Mouse (Mus musculus) 416B (cell line): ENCODE results near the gene Myrfl.

Experiments
- DNase-seq: peaks from one replicate; pipeline ENCODE4 v3.0.0; 2011; ENCODE audit warnings: low read depth

The Myrfl gene

DNA sequence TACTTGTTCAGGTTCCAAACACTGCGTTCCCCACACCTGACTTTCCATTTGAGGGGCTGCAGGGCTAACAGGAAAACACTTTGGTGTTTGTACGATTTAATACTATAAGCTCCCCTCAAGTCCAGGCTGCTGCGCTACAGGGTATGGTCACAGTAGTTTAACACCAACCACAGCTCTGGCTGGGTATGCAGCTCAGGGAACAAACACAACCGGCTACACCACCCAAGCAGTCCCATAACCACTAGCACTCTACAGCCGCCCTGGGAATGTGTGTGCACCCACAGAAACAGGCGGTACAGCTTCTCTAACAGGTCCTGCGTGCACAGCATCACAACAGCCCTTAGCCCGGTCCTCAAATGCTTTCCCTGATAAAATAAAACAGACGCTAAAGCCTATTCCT lies 16.1 kb upstream of the Myrfl start:
- DNase-seq = no peak

DNA sequence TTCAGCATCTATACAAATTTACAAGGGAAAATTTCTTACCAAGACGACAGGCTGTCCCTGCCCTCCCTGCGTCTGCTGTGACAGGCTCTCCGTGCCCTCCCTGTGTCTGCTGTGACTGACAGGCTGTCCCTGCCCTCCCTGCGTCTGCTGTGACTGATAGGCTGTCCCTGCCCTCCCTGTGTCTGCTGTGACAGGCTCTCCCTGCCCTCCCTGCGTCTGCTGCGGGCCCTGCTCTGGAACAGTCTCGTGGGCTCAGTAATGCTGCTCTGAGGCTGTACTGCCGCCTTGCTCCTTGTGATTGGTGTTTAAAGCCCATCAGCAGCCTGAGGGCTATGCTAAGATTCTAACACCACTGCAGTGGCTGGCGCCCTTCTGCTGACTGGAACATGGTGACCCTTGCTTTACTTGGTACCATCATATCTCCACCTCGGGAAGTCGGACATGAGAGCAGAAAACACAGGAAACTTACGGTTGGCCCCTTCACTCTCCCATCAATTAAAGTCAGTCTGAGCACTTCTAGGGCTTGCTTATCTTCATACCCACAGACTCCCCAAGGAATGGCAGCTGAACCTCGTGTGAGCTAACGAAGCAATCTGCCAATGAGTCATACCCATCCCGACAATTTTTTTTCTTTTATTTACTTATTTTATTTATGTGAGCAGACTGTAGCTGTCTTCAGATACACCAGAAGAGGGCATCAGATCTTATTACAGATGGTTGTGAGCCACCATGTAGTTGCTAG lies 12.4 kb upstream of the Myrfl start:
- DNase-seq = no peak

DNA sequence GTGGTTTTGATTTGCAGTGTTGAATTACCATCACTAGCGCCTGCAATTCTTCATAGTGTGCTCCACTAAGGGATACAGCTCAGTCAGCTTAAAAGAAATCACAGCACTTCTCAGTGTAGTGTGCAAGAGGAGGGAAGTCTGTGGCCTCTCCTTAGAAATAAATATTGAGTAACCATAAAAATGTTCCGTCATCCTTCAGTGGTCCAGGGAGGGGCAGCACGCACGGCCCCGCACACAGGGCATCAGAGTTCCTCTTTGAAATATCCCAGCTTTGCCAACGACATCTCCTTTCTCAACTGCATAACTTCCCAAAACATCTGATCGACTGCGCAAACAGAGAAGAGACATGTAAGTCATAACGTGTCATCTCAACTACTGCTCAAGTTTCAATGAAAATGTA lies 10.1 kb upstream of the Myrfl start:
- no peak for DNase-seq

DNA sequence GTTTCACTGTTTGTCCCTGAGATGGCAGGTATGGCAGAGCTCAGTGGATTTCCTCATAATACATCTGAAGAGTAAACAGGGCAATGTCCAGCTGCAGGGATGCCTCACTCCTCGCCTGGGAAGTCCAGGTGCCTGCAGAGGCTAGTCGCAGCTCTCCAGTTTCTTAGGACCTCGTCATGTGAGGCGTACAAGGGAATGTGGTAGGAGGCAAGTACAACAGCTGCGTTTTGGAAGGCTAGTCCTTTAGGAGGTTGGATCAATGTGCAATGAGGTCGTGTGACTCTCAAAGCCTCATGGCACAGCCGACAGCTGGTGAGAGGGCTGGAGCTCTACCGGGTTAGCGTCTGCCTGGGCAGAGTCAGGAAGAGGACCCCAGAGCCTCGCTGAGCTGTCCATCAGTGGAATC lies 7.8 kb upstream of the Myrfl start:
- DNase-seq = no peak

DNA sequence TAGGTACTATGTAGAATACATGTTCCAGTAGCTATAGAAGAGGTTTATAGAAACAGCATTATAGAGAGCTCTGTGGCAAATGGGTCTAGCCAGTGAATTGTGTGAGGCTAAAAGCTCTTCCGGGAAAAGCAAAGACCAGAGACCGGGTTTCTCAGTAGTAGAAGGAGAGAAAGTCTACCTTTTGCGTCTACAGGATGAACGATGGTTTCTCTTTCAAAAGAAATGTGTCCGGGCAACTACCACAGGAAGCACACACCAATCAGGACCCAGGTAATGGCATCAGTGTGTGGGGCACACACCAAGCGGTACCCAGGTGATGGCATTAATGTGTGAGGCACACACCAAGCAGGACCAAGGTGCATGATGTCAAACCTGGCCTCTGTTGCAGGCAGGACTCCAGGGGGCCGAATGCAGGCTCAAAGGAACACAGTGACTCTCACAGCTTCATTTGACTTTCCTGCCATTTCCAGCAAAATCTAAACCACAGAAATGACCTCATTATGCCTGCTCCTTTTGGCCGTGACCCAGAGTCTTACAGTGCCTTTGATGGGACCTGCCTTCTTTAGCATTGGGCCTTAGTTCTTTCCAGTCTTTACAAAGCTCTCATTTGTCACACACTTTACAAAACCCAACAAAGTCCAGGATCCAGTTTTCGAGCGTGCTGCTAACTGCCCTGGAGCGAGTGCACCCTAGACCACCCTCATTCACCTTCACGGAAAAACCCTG lies 1.4 kb downstream of the Myrfl start:
- no peak for DNase-seq

DNA sequence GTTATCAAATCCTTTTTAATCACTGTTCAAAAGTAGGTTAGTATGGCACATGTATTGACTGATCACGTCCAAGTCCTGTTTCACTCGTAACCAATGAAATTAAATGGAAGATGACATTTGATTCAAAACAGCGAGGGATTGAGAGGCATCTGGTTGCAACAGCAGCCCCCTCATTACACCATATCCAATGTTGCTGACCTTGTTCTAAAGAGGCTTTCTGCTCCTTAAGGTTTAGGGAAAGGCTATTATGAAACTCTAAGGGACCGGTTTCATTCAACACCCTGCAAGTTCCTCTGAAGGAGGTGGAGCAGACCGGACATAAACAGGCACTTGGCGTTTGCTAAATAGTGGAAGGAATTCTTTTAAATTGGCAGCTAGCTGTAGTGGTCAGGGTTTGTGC lies 2.2 kb downstream of the Myrfl start:
- no peak for DNase-seq

DNA sequence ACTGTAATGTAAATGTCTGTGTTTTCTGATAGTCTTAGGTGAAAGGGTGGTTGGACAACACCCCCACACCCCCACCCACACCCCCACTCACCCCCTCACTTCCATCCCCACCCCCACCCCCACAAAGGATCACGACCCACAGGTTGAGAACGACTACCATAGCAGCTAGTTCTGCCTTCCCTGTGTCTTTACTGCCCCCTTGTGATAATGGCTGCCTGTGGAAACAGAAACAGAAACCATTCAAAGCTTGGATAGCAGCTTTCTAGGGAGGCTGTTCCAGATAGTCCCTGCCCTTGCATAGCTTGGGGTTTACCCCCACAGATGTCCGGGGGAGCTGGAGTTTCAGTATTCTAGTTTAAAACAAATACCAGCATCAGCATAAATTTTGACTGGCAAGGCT lies 3.0 kb downstream of the Myrfl start:
- peak; percentile 55 for DNase-seq

DNA sequence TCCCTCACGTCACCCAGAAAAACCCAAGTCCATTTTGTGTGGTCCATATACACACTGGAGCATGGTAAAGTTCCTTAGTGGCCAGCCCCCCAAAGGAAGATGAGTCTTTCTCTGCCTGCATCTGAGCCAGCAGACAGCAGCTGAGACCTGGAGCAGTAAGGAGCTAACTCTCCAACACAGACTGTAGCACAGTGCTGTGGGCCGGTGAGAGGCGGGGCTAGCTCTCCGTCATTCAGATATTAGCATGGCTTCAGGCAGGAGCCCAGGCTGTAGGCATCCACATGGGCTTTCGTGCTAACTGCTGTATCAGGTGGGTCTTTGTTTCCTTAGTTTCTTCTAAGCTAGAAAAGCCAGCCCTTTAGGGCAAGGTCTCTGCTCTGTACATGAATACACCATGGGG lies 6.1 kb downstream of the Myrfl start:
- no peak for DNase-seq

DNA sequence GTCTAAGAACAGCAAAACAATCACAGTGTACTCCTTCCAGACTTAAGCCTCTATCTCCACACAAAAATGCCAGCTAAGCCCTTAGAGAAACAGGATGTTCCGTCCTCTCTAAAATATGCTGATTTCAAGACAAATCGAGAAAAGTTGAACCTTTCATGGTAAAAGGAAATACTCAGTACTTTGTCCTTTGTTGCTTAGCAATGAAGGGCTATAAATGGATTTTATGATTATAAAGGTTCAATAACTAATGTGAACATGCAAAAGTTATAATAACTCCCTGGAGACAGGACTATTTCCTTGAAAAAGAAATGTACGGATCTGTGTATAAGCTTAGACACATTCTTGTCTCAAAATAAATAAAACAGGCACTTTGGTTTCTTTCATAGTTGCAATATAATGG lies 12.2 kb downstream of the Myrfl start:
- no peak for DNase-seq

DNA sequence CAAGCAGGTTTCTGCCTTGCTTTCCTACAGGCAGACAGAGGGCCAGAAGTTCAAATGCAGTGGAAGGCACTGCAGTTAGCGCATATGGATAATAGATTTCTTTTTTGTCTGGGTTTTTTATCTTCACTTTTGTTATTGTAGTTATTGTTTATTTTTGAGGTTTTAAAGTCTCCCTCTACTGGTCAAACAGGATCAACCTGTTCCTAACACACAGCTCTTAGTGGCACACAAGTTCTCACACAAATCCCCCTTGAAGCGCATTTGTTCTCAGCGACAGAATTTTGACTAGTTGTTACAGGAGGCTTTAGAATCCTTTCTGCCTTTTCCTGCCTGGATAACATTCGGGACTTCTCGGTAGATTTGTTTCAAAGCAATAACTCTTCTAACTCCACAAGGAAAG lies 13.2 kb downstream of the Myrfl start:
- DNase-seq = no peak

DNA sequence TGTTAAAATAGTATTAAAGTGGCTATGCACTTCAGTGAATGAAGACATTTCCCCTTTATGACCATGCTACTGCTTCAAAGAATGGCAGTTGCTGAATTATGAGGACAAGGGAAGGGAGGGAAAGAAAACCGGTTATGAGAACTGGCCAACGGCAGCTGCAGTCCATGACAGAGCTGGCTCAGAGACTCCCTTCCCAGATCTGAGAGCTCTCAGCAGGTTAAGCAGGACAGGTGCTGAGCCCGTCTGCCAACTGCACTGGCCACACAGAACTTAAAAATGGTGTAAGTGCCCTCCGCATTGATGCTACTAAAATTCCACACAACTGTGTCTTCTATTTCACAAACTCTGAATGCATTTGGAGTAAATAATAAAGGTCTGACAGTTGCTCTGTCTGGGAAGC lies 19.3 kb downstream of the Myrfl start:
- no peak for DNase-seq

DNA sequence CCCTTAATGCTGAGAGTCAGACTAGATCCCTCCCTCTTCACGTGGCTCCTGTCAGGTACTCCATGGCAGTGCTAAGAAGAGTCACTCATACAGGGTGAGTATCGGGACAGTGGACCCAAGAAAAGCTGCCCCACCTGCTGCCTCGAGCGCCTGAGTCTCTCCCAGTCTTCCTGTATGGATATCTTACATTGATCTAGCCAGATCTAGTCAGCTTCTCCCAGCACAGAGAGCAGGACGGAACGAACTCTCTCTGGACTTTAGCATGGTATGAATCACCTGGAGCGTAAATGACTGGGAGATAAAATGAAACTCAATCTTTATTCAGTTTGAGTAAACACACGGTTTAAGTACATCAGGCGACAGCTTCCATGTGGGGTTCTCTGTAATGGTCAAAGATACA lies 22.2 kb downstream of the Myrfl start:
- no peak for DNase-seq

DNA sequence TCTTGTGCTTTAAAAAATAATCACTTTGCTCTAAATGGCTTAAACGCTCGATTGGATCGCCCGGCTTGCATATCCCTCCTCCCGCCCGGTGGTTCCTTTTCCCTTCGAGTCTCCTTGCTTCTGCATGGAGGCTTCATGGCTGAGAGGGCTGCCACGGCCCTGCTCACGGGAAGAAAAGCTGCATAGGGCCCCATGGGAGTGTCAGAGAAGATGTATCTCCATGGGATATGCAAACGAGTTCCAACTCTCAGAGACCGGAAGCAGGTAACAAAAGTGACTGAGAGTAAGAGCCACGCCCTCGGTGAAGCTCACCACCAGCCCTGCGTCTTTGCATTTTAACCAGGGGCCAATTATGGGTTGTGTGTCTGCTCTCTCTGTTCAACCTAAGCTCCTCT lies 24.7 kb downstream of the Myrfl start:
- DNase-seq = no peak

DNA sequence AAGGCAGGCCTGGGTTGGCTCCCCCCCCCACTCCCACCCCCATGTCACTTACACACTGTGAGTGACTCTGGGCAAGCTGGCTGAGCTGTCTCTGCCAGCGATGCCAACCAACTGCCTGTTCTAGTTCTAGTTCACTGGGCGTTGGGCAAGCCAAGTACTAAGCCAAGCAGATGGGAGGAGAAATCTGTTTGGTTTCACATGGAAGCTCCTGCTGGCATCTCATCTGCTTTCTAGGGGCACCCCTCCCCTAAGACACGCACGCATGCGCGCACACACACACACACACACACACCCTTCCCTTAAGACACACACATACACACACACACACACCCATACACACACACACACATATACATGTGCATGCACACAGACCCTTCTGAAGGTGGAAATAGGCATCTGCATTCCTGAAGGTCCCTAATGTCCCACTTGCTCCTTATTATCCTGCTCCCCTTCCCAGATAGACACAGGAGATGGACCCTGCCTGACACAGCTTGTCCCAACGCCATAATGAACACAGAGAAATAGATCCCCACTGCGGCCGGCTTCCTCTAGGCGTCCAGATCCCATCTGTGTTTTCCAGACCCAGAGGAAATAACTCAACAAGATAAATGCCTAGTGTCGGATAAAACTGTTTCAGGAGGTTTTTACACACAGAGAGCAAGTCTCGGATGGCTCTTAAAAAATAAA lies 25.2 kb downstream of the Myrfl start:
- no peak for DNase-seq

DNA sequence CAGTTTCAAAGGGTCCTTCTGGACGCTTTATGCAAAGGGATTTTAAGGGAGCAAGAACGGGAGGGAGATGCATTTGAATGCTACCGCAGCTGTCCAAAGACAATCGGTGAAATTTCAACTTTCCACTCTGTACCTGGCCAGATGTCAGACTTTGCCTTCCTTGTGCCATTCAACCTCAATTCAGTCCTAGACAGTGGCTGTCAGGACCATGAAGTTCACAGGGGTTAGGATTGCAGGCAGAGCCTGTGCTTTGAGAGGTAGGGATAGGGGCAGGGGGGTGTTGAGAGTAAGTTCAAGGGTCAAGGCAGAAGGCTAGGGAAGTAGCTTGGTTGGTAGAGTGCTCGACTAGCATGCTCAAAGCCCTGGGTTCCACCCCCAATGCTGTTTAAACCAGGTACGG lies 25.9 kb downstream of the Myrfl start:
- DNase-seq = no peak

DNA sequence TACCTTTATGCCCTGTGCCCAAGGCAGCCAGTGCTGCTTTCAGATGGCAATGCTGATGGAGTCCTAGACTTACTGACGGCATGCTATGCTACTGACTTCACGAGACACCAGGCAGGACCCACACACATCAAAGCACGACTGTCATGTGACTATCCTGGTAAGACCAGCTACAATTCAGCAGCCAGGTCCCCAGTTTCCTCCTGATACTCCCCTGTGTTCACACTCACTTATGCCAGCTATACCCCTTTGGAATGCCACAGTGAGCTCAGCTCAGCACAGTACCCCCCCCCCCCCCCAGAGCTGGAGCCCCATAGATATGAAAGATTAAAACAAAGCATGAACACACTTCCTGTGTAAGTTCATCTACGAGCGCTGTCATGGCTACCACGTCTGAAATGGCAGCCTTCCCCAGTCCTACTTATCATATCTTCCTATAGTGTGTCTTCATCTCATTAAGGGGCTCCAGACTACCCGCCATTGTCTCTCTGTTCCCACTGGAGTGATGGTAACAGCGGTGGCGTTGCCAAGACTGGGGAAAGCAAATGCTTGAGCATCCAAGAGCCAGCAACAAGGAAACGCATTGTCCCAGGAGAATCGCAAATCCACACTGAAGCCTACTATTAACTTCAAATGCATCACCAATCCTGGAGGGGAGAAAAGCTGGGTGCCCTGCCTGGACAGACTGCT lies 43.4 kb downstream of the Myrfl start:
- no peak for DNase-seq

DNA sequence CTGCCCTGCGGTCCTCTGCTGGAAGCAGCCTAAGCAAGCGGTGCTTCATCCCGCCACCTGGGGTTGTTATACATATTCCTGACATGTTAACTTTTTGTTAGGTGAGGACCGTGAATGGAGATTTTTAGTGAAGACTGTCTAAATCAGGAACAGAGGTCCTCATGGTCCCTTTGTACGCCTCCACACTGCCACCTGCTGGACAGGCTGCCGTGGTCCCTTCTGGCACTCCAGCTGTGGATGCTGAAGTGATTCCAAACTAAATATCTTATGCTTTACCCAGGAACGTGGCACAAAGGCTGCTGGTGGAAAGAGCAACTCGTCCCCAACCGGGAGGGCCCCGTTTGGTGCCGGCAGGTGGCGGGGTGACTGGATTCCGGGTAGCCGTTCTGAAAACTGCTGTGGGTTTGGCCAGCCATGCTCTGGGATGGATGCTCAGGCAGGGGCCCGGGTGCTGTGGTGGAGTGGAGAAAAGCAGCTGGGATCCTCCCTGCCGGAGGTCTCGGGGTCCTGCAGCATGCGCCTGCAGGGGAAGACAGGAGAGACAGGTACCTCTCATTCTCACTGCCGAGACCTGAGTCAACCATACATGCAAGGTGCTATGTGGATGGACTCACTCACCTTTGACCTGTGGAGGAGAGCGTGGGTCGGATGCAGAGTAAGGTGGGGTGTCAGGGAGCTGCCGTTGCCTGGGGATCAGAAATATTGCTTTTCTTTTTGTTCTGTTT lies 47.8 kb downstream of the Myrfl start:
- DNase-seq = peak; percentile 57

DNA sequence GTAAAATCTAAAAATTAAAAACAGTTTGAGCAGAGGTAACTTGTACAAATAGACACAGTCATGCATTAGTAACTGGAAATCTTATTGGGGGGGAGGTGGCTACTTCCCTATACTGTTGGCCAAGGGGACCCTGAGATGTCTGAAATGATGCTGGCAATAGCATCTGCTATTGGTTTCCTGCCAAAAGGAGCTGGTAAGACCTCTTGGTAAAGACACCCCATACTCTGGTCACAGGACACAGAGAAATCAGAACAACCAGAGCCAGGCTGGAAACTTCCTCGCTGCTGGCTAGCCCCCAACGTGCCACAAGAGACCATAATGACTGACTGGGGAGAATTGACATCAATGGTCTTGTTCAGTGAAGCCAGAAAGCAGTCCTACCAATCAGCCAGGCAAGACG lies 55.2 kb downstream of the Myrfl start:
- no peak for DNase-seq

DNA sequence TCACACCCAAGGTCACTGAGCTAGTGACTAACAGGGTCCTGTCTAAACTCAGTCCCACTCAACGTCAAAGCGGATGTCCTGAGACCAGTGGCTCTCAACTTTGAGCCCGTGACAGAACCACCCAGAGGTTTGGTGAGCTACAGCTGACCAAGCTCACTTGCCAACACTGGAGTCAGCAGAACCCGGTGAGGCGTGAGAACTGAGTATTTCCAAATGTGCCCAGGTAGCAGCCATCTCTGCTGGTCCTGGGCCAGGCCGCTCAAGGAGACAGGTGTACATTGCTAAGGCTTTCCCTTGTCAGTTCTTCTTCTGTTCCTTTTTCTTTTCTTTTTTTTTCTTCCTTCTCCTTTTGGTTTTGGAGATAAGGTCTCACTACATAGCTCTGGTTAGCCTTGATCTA lies 66.0 kb downstream of the Myrfl start:
- no peak for DNase-seq

DNA sequence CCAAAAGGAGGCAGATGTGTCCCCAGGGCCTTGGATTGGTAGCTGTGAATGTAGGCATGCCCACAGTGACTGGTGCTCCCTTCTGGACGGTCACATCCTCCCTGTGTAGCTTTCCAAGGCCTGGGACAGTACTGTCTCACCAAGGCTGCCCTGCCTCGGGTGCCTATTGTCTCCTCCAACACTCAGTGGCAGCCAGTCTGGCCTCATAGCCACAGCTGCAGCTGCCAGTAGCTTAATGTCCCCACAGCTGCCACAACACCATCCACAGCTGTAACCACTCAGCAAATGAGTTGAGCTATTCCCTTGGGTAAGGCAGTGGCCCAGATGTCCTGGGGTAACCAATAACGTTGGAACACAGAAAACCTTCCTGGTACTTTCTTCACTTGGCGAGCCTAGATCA lies 68.6 kb downstream of the Myrfl start:
- DNase-seq = no peak

DNA sequence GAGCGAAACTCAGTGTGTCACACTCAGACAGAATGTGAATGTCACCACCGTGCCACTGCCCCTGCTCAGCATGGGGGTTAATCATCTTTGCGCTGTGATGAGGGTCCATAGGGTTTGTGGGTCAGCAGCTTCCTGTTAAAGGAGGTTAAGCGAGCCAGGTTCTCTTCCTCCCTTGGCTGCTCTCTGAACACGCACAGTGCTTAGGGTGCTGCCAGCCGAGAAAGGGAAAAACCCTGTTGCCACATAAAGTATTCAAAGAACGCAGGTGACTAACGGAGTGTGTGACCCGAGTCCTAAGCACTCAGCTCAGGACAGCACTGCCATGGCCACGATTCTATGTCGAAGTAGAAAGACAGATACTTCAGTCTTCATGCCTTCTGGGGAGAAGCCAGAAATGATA lies 69.4 kb downstream of the Myrfl start:
- DNase-seq = no peak
